Mouse (Mus musculus) CH12.LX (cell line): ENCODE results near the gene Gm10644.

ENCODE experiments used
- CHD2 ChIP-seq: IDR thresholded peaks from 2 replicates; pipeline ENCODE4 v1.6.1; 2011; ENCODE audit warnings: low read length, improper control_type of control experiment
- CTCF ChIP-seq, 2 experiments: IDR thresholded peaks in 1 of 2; conservative IDR thresholded peaks in 1 of 2; 2 replicates each; pipeline ENCODE4 v1.5.1; 2011 to 2012; ENCODE audit warnings: low read depth in 2 of 2, low read length in 2 of 2, improper control_type of control experiment in 1 of 2, inconsistent platforms in 1 of 2, mild to moderate bottlenecking in 1 of 2, moderate library complexity in 1 of 2
- E2F4 ChIP-seq: IDR thresholded peaks from 2 replicates; pipeline ENCODE4 v1.6.1; 2011; ENCODE audit warnings: low read depth, low read length, improper control_type of control experiment; ENCODE audit not compliant: insufficient replicate concordance
- EP300 ChIP-seq: IDR thresholded peaks from 2 replicates; pipeline ENCODE4 v1.6.1; 2011; ENCODE audit warnings: low read length, improper control_type of control experiment
- MAFK ChIP-seq: IDR thresholded peaks from 2 replicates; pipeline ENCODE4 v1.6.1; 2011; ENCODE audit warnings: low read length, improper control_type of control experiment; ENCODE audit not compliant: insufficient replicate concordance
- MAZ ChIP-seq: IDR thresholded peaks from 2 replicates; pipeline ENCODE4 v1.6.1; 2012; ENCODE audit warnings: low read depth, mild to moderate bottlenecking, inconsistent platforms, low read length, improper control_type of control experiment, moderate library complexity
- MEF2A ChIP-seq: IDR thresholded peaks from 2 replicates; pipeline ENCODE4 v1.6.1; 2014; ENCODE audit warnings: low read depth, mild to moderate bottlenecking, inconsistent platforms, low read length, improper control_type of control experiment, borderline replicate concordance
- MXI1 ChIP-seq: IDR thresholded peaks from 2 replicates; pipeline ENCODE4 v1.6.1; 2011; ENCODE audit warnings: mild to moderate bottlenecking, low read depth, low read length, improper control_type of control experiment
- NRF1 ChIP-seq: IDR thresholded peaks from 2 replicates; pipeline ENCODE4 v1.6.1; 2014; ENCODE audit warnings: low read depth, mild to moderate bottlenecking, inconsistent platforms, low read length, improper control_type of control experiment, moderate library complexity
- PAX5 ChIP-seq: IDR thresholded peaks from 2 replicates; pipeline ENCODE4 v1.6.1; 2012; ENCODE audit warnings: low read length, inconsistent platforms, mixed read lengths
- POLR2A ChIP-seq: IDR thresholded peaks from 2 replicates; pipeline ENCODE4 v1.6.1; 2011; ENCODE audit warnings: low read depth, mild to moderate bottlenecking, improper control_type of control experiment, low read length
- TCF12 ChIP-seq: IDR thresholded peaks from 2 replicates; pipeline ENCODE4 v1.6.1; 2014; ENCODE audit warnings: low read depth, mild to moderate bottlenecking, inconsistent platforms, low read length, improper control_type of control experiment
- USF1 ChIP-seq: IDR thresholded peaks from 2 replicates; pipeline ENCODE4 v1.6.1; 2014; ENCODE audit warnings: low read depth, mild to moderate bottlenecking, inconsistent platforms, low read length, improper control_type of control experiment
- ZC3H11A ChIP-seq: IDR thresholded peaks from 2 replicates; pipeline ENCODE4 v1.6.1; 2012; ENCODE audit warnings: low read depth, mild to moderate bottlenecking, inconsistent platforms, low read length, improper control_type of control experiment

- TF ChIP-seq CTCF (conservative IDR thresholded peaks at IDR 0.05 in 1 of 2, IDR thresholded peaks at IDR 0.05 in 1 of 2; ENCODE audit: low read depth in 2 of 2, low read length in 2 of 2) (no peak), PAX5 (no peak), E2F4 (no peak), NRF1 (no peak), EP300 (no peak), POLR2A (no peak), TCF12 (no peak), CHD2 (no peak), USF1 (no peak), ZC3H11A (no peak), MXI1 (no peak), MAZ (no peak), MEF2A (no peak), MAFK (no peak)
These were observed 883 bp upstream of the Gm10644 start for GRCm38 (mm10) chr8:83955958-83956218.
